Mouse (Mus musculus): Measurements from ENCODE around the gene Zzz3. TPM values are rescaled to one million over a fixed set of nuclear protein-coding genes. Genes with fewer than 3 reads are reported as not detected.

Gene Zzz3
- polyA plus RNA-seq, 2 experiments = 7.8 to 17.0 TPM

DNA sequence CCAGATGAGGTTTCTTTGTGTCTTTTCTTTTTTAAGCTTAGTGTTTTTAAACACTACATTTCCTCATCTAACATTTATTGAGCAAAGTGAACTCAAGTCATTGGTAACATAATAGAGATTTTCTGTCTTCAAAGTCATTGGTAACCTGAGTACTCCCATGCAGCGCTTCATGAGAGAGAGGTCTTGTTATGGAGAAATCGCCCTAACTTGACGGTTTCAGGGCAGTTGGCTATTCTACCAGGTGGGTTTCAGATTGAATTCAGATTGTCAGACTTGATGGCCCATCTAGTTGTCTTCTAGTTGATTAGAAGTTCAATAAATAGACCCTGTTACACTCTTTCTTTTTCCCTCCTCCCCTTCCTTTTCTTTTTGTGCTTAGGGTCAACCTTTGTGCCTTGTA lies 5.6 kb downstream of the Zzz3 start:
- DNase-seq (ENCODE audit: low read depth in 3 of 3, low spot score in 3 of 3) (no peak), ATAC-seq (ENCODE audit: insufficient read depth) (no peak)
- TF ChIP-seq CTCF (IDR thresholded peaks at IDR 0.05; ENCODE audit: low read depth) = no peak
- no peak for TF ChIP-seq EP300 (IDR thresholded peaks at IDR 0.05; ENCODE audit: low read depth)
- no peak overlapping the region for H3K9ac ChIP-seq (replicated peaks)
- H3K4me3 ChIP-seq (ENCODE audit: insufficient read depth in 1 of 2, low read depth in 2 of 2, low read length in 2 of 2) = no peak overlapping the region
- no peaks in the 10 kb centered on the region for H3K27me3 ChIP-seq (ENCODE audit: control insufficient read depth, insufficient read depth, low read length)
- H3K4me2 ChIP-seq (ENCODE audit: low read depth) = no peak overlapping the region
- no peaks in the 10 kb centered on the region for H3K36me3 ChIP-seq (replicated peaks; ENCODE audit: control insufficient read depth, insufficient read depth, low read depth)
- H3K27ac ChIP-seq = no peak overlapping the region
- 77% methylated on average over 3 of the region's 3 CpGs for WGBS (ENCODE audit: insufficient replicate concordance)
- H3K9me3 ChIP-seq (ENCODE audit: control insufficient read depth, low read length) = no peaks in the 10 kb centered on the region
- peaks cover 36 to 46% of the 10 kb centered on the region in 2 experiments for H3K4me1 ChIP-seq (replicated peaks; ENCODE audit: control insufficient read depth in 2 of 2, insufficient read depth in 2 of 2, low read length in 1 of 2)

DNA sequence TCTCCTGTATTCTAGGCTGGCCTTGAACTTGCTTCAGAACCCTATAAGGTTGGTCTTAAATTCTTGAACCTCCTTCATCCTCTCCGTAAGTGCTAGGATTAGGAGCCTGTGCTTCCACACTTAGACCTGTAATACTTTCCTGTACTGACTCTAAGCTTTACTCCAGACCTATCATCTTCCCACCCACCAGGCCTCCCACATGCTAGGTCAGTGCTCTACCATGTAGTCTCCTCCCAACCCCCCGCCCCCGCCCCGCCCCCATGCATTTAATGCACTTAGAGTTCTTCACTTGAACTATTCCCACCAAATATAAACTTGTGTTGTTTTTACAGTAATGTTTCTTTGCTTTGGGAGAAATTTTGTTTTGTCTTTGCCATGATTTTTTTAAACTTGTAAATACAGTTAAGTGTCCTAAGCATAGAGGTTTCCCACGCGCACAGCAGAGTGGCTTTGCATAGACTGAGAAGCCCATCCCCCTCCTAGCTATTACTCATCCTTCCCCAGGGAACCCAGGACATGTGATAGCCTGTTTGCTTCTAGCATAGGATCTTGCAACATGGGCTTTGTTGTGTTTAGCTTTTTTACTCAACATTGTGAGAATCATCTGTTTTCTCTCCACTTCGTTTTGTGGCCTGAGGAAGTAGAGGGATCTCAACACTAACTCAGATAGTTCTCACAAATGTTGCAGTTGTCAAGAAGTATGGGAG lies 6.8 kb downstream of the Zzz3 start:
- H3K4me1 ChIP-seq (replicated peaks; ENCODE audit: control insufficient read depth in 2 of 2, insufficient read depth in 2 of 2, low read length in 1 of 2) = peaks cover 41 to 53% of the 10 kb centered on the region in 2 experiments
- no peak overlapping the region; the same call in 1 of the 2 replicates for H3K9ac ChIP-seq (replicated peaks)
- no peak for DNase-seq (ENCODE audit: low read depth in 3 of 3, low spot score in 3 of 3)
- H3K36me3 ChIP-seq (replicated peaks; ENCODE audit: control insufficient read depth, insufficient read depth, low read depth) = no peaks in the 10 kb centered on the region
- H3K9me3 ChIP-seq (ENCODE audit: control insufficient read depth, low read length) = no peaks in the 10 kb centered on the region
- 63% methylated on average over 7 of the region's 7 CpGs for WGBS (ENCODE audit: insufficient replicate concordance)
- no peak for ATAC-seq (ENCODE audit: insufficient read depth)
- no peak overlapping the region for H3K4me3 ChIP-seq (ENCODE audit: insufficient read depth in 1 of 2, low read depth in 2 of 2, low read length in 2 of 2)
- H3K27me3 ChIP-seq (ENCODE audit: control insufficient read depth, insufficient read depth, low read length) = no peaks in the 10 kb centered on the region
- H3K4me2 ChIP-seq (ENCODE audit: low read depth) = no peak overlapping the region
- H3K27ac ChIP-seq = no peak overlapping the region
- no peak for TF ChIP-seq EP300 (IDR thresholded peaks at IDR 0.05; ENCODE audit: low read depth)
- TF ChIP-seq CTCF (IDR thresholded peaks at IDR 0.05; ENCODE audit: low read depth) = no peak

DNA sequence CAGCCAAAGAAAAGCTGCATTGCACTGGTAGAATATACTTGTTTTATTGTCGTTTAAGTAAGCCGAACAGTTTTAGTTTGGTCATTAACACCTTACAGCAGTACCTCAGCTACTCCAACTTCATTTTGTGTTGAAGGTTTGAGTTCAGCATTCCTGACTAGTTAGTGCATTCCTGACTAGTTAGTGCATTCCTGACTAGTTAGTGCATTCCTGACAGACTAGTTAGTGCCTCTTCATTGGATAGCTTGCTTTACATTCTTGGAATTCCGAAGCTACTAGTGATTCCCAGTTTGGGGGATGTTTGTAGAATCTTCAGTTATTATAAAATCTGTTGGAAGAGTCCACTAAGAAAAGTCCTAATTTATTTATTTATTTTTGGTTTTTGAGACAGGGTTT lies 7.4 kb downstream of the Zzz3 start:
- H3K36me3 ChIP-seq (replicated peaks; ENCODE audit: control insufficient read depth, insufficient read depth, low read depth) = no peaks in the 10 kb centered on the region
- no peaks in the 10 kb centered on the region for H3K27me3 ChIP-seq (ENCODE audit: control insufficient read depth, insufficient read depth, low read length)
- ATAC-seq (ENCODE audit: insufficient read depth) (no peak), DNase-seq (ENCODE audit: low read depth in 3 of 3, low spot score in 3 of 3) (no peak)
- no peak overlapping the region for H3K4me3 ChIP-seq (ENCODE audit: insufficient read depth in 1 of 2, low read depth in 2 of 2, low read length in 2 of 2)
- no peak overlapping the region for H3K27ac ChIP-seq
- H3K4me1 ChIP-seq (replicated peaks; ENCODE audit: control insufficient read depth in 2 of 2, insufficient read depth in 2 of 2, low read length in 1 of 2) = peaks cover 38 to 51% of the 10 kb centered on the region in 2 experiments
- H3K9ac ChIP-seq (replicated peaks) = no peak overlapping the region
- H3K4me2 ChIP-seq (ENCODE audit: low read depth) = no peak overlapping the region
- WGBS (ENCODE audit: insufficient replicate concordance) = 82% methylated on average over 3 of the region's 3 CpGs
- TF ChIP-seq CTCF (IDR thresholded peaks at IDR 0.05; ENCODE audit: low read depth) (no peak), EP300 (IDR thresholded peaks at IDR 0.05; ENCODE audit: low read depth) (no peak)
- no peaks in the 10 kb centered on the region for H3K9me3 ChIP-seq (ENCODE audit: control insufficient read depth, low read length)

DNA sequence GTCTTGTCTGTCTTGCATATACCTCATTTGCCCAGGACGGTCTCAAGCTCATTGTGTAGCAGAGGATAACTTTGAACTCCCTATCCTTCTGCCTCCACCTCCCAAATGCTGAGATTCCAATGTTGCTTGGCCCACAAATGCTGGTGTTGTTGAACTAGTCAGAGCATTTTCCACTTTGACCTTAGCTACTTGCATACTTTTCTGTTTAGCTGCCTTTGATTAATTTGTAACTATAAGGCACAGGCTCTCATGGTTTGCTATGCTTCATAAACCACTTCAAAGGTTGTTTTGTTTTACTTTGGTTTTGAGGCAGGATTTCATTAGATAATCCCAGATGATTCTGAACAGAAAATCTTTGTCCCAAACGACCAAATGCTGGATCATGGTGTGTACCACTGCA lies 8.6 kb downstream of the Zzz3 start:
- no peaks in the 10 kb centered on the region for H3K36me3 ChIP-seq (replicated peaks; ENCODE audit: control insufficient read depth, insufficient read depth, low read depth)

DNA sequence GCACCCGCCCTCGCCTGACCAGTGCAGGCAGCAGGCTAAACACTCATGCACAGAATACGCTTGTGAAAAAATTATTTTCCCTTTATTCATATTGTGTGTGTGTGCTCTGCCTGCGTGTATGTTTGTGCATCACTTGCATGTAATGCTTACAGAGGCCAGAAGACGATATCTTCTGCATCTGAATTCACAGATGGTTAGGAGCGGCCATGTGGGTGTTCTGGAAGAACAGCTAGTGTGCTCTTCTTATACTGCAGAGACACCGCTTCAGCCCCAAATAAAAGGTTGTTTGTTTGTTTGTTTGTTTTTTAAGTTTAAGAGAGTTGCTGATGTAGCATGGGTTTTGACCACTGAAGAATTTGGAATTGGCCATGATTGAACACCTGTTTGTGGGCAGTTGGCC lies 10.1 kb downstream of the Zzz3 start:
- WGBS (ENCODE audit: insufficient replicate concordance) = 49% methylated on average over 7 of the region's 7 CpGs
- Histone ChIP-seq H3K36me3 (replicated peaks; ENCODE audit: control insufficient read depth, insufficient read depth, low read depth) (no peaks in the 10 kb centered on the region), H3K4me1 (replicated peaks; ENCODE audit: control insufficient read depth in 2 of 2, insufficient read depth in 2 of 2, low read length in 1 of 2) (peaks cover 32 to 44% of the 10 kb centered on the region in 2 experiments), H3K27ac (no peak overlapping the region; the same call in 1 of the 2 replicates), H3K27me3 (ENCODE audit: control insufficient read depth, insufficient read depth, low read length) (no peaks in the 10 kb centered on the region), H3K4me3 (ENCODE audit: insufficient read depth in 1 of 2, low read depth in 2 of 2, low read length in 2 of 2) (no peak overlapping the region), H3K9me3 (ENCODE audit: control insufficient read depth, low read length) (no peaks in the 10 kb centered on the region), H3K9ac (replicated peaks) (no peak overlapping the region), H3K4me2 (ENCODE audit: low read depth) (peak overlapping the region; percentile 15; the same call in 1 of the 2 replicates)
- DNase-seq (ENCODE audit: low read depth in 3 of 3, low spot score in 3 of 3) (no peak), ATAC-seq (ENCODE audit: insufficient read depth) (peak; percentile 25; the same call in 1 of the 2 replicates)
- TF ChIP-seq EP300 (IDR thresholded peaks at IDR 0.05; ENCODE audit: low read depth) (no peak), CTCF (IDR thresholded peaks at IDR 0.05; ENCODE audit: low read depth) (no peak)

More for the DNA sequence above, 8.6 kb downstream of the Zzz3 start:
- TF ChIP-seq CTCF (IDR thresholded peaks at IDR 0.05; ENCODE audit: low read depth) (no peak), EP300 (IDR thresholded peaks at IDR 0.05; ENCODE audit: low read depth) (no peak)
- H3K9me3 ChIP-seq (ENCODE audit: control insufficient read depth, low read length) = no peaks in the 10 kb centered on the region
- peak overlapping the region; percentile 8; the same call in 1 of the 2 replicates for H3K4me2 ChIP-seq (ENCODE audit: low read depth)
- H3K4me1 ChIP-seq (replicated peaks; ENCODE audit: control insufficient read depth in 2 of 2, insufficient read depth in 2 of 2, low read length in 1 of 2) = peaks cover 32 to 49% of the 10 kb centered on the region in 2 experiments
- no peak overlapping the region for H3K27ac ChIP-seq
- H3K9ac ChIP-seq (replicated peaks) = no peak overlapping the region
- ATAC-seq (ENCODE audit: insufficient read depth) (no peak), DNase-seq (ENCODE audit: low read depth in 3 of 3, low spot score in 3 of 3) (no peak)
- H3K27me3 ChIP-seq (ENCODE audit: control insufficient read depth, insufficient read depth, low read length) = no peaks in the 10 kb centered on the region
- 50% methylated on average over 2 of the region's 2 CpGs for WGBS (ENCODE audit: insufficient replicate concordance)
- H3K4me3 ChIP-seq (ENCODE audit: insufficient read depth in 1 of 2, low read depth in 2 of 2, low read length in 2 of 2) = no peak overlapping the region
